Mouse (Mus musculus): ENCODE measurements around the gene Mpo. TPM values are rescaled to one million over a fixed set of nuclear protein-coding genes. Genes with fewer than 3 reads are reported as not detected.

Mpo gene
- total RNA-seq, 2 experiments from 2014 or later, result 0.22 TPM; not detected in 1

- no peak for DNase-seq (ENCODE audit: low spot score in 2 of 2)
These were observed 3.3 kb upstream of the Mpo start for GRCm38 (mm10) chr11:87790088-87790487.

- DNase-seq (ENCODE audit: low spot score in 2 of 2), result peak; percentile 65 to 66
These were observed 8.4 kb downstream of the Mpo start for GRCm38 (mm10) chr11:87801711-87802275.

- peak in 1 of 2 experiments; percentile 62 for DNase-seq (ENCODE audit: low spot score in 2 of 2)
These were observed 9.2 kb downstream of the Mpo start for GRCm38 (mm10) chr11:87802621-87803020.

GRCm38 (mm10) chr11:87805448-87805847 is 12.1 kb downstream of the Mpo start:
- no peak for DNase-seq (ENCODE audit: low spot score in 2 of 2)

GRCm38 (mm10) chr11:87807433-87807832 is 14.1 kb downstream of the Mpo start:
- DNase-seq (ENCODE audit: low spot score in 2 of 2), result no peak

GRCm38 (mm10) chr11:87808236-87808635 is 14.9 kb downstream of the Mpo start:
- no peak for DNase-seq (ENCODE audit: low spot score in 2 of 2)

- DNase-seq (ENCODE audit: low spot score in 2 of 2), result no peak
These were observed 18.0 kb downstream of the Mpo start for GRCm38 (mm10) chr11:87811396-87811795.

GRCm38 (mm10) chr11:87814831-87815230 is 21.4 kb downstream of the Mpo start:
- DNase-seq (ENCODE audit: low spot score in 2 of 2), result no peak

GRCm38 (mm10) chr11:87816707-87817442 is 23.5 kb downstream of the Mpo start:
- DNase-seq (ENCODE audit: low spot score in 2 of 2), result peak; percentile 28 to 69

GRCm38 (mm10) chr11:87817443-87817773 is 24.0 kb downstream of the Mpo start:
- DNase-seq (ENCODE audit: low spot score in 2 of 2), result no peak

- peak in 1 of 2 experiments; percentile 23 for DNase-seq (ENCODE audit: low spot score in 2 of 2)
These were observed 28.1 kb downstream of the Mpo start for GRCm38 (mm10) chr11:87821502-87821901.

GRCm38 (mm10) chr11:87828239-87828900 is 35.0 kb downstream of the Mpo start, which contains the start of gene Lpo:
Lpo (minus strand) TSS chr11:87828289.
- no peak for DNase-seq (ENCODE audit: low spot score in 2 of 2)

- DNase-seq (ENCODE audit: low spot score in 2 of 2), result peak in 1 of 2 experiments; percentile 8
These were observed 47.3 kb downstream of the Mpo start for GRCm38 (mm10) chr11:87840676-87841075.

GRCm38 (mm10) chr11:87841436-87841835 is 48.1 kb downstream of the Mpo start:
- no peak for DNase-seq (ENCODE audit: low spot score in 2 of 2)

GRCm38 (mm10) chr11:87846968-87847600 is 53.7 kb downstream of the Mpo start:
- DNase-seq (ENCODE audit: low spot score in 2 of 2), result no peak

GRCm38 (mm10) chr11:87847884-87848283 is 54.5 kb downstream of the Mpo start:
- no peak for DNase-seq (ENCODE audit: low spot score in 2 of 2)

- peak; percentile 86 to 95 for DNase-seq (ENCODE audit: low spot score in 2 of 2)
These were observed 59.6 kb downstream of the Mpo start, which contains the start of gene Mks1 for GRCm38 (mm10) chr11:87852690-87853596. Mks1 (plus strand) TSS chr11:87853215.

- peak; percentile 11 to 27 for DNase-seq (ENCODE audit: low spot score in 2 of 2)
These were observed 60.2 kb downstream of the Mpo start for GRCm38 (mm10) chr11:87853597-87853954.
